Comparison of ENCODE assay signal across 8 mouse cellular contexts in genomic region chr7:29905966-29906681, GRCm38 (mm10). TPM values are rescaled to one million over a fixed set of nuclear protein-coding genes. Genes with fewer than 3 reads are reported as not detected.
A peak's percentile ranks its signal among the peaks of the same experiment; 100 is the strongest.
DNase-seq lines count a peak whose midpoint lies in the region; ATAC-seq and TF ChIP-seq lines count a peak whose summit lies in the region.

Gene Zfp27, minus strand, starts transcription at chr7:29906572.

- H3K9me3 ChIP-seq in hindbrain, embryonic 12.5 days (replicated peaks) = no peaks in the 10 kb centered on the region

- ATAC-seq in Patski = peak; percentile 42
- peak; percentile 83 for ATAC-seq in hindbrain, embryonic 12.5 days (ENCODE audit: low FRiP score)

- in situ Hi-C loops in Patski (cut with MboI; ENCODE audit: low pct_unique_long_range_greater_than_20kb) = loop anchor here (5.0 kb wide), 1 partner anchor 89 kb away; the partner anchor contains the start of gene Zfp790

- H3K4me3 ChIP-seq in hindbrain, embryonic 12.5 days = peak within 1 kb of the TSS; percentile 53

- TF ChIP-seq CTCF in Patski (IDR thresholded peaks at IDR 0.05) = no peak

- H3K27ac ChIP-seq in hindbrain, embryonic 12.5 days = peak within 1 kb of the TSS; percentile 97

- under 1% methylated on average over 22 of the region's 22 CpGs for WGBS in hindbrain, embryonic 12.5 days

- peak; percentile 69 for DNase-seq in Patski (ENCODE audit: low read depth, low spot score)
- peak; percentile 86 to 89 for DNase-seq in cerebellum, postnatal 10 days
- DNase-seq in frontal cortex, postnatal 10 days (ENCODE audit: low spot score in 2 of 2) = peak; percentile 56 to 57
- DNase-seq in layer of hippocampus, postnatal 14 days (ENCODE audit: low spot score in 2 of 2) = peak; percentile 65 to 81
- DNase-seq in lung, postnatal 14 days = peak; percentile 61
- DNase-seq in retina, embryonic 14.5 days (ENCODE audit: low spot score) = peak; percentile 81
- peak; percentile 54 for DNase-seq in thymus, postnatal 4 days

- peaks cover 20% of the 10 kb centered on the region for H3K36me3 ChIP-seq in hindbrain, embryonic 12.5 days

- peak within 1 kb of the TSS; percentile 61 for H3K4me2 ChIP-seq in hindbrain, embryonic 12.5 days (replicated peaks)

- peak within 1 kb of the TSS; percentile 64 for H3K9ac ChIP-seq in hindbrain, embryonic 12.5 days

- peaks cover 17% of the 10 kb centered on the region for H3K4me1 ChIP-seq in hindbrain, embryonic 12.5 days

- no peaks in the 10 kb centered on the region for H3K27me3 ChIP-seq in Patski
- no peaks in the 10 kb centered on the region for H3K27me3 ChIP-seq in hindbrain, embryonic 12.5 days

- POLR2A ChIA-PET in Patski (lab: Charles Lee) = interaction anchor here (1.1 kb wide), 1 partner anchor 98 kb away, joined by 3 read pairs; no protein-coding TSS in a partner anchor

- CTCF ChIA-PET in Patski (lab: Charles Lee) = no interaction called here

RNA-seq across cellular contexts. Expression of gene Zfp27, which starts in this region (rescaled TPM):
- 11.3 TPM for polyA plus RNA-seq in Patski (2021)
- polyA plus RNA-seq in hindbrain, embryonic 12.5 days (2016; fragmentation: Nextera tagmentation; extraction: Ambion mirVana) = 14.9 and 15.3 TPM in 2 replicates
- 10 to 100 TPM; 19.9 to 20.1 TPM for total RNA-seq in layer of hippocampus, postnatal 14 days (2021)

Comparison
In these comparisons a context has a peak if more than half of its experiments do, and no peak if none do; other contexts are left out.
1. Peak in every context shown above with its lines: DNase-seq, ATAC-seq, H3K4me3 ChIP-seq and H3K27ac ChIP-seq.